Mouse (Mus musculus): ENCODE results near the gene Cast.

DNA sequence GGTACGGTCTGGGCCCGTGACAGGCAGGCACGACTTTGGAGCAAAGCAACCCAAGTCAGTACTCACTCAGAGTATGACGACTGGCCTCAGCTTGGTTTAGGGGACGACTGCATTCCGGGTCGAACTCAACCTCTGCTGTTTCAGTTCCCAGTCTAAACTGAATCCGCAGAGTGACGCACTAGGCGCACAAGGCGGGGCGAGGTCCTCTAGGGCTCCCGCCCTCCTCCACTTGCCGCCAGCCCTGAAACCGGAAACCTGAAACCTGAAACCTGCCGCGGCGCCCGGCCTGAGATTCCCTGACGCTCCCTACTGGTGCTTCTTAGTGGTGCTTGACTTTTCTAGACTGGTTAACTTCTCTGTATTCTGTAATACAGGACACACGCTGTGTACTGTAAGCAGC is 38.1 kb downstream of the Cast start:
- TF ChIP-seq POLR2A (IDR thresholded peaks at IDR 0.05; ENCODE audit: insufficient read depth, low read length) (peak; percentile 74), CTCF (IDR thresholded peaks at IDR 0.05; ENCODE audit: low read depth, low read length) (peak; percentile 31)
